8 mouse cellular contexts compared by ENCODE assay signal in genomic region chr3:85195068-85195481, GRCm38 (mm10).
DNase-seq lines count a peak whose midpoint lies in the region; ATAC-seq and TF ChIP-seq lines count a peak whose summit lies in the region.

No protein-coding gene starts in this region.

- H3K79me2 ChIP-seq in liver, adult 2 months (ENCODE audit: control insufficient read depth, insufficient read depth, low read length), result no peaks in the 10 kb centered on the region; the same call in 1 of the 2 replicates

- H3K4me2 ChIP-seq in heart, embryonic 12.5 days, result peak overlapping the region; percentile 46
- no peak overlapping the region for H3K4me2 ChIP-seq in forebrain, embryonic 12.5 days

- H3K4me3 ChIP-seq in liver, adult 2 months (ENCODE audit: insufficient read depth, low read depth, low read length), result peak overlapping the region; percentile 5; the same call in 1 of the 2 replicates
- peak overlapping the region; percentile 21 for H3K4me3 ChIP-seq in heart, embryonic 12.5 days
- no peak overlapping the region for H3K4me3 ChIP-seq in forebrain, embryonic 12.5 days (replicated peaks)

- no peak for TF ChIP-seq POLR2A in liver, adult 2 months (IDR thresholded peaks at IDR 0.05; ENCODE audit: extremely low read depth, insufficient read depth, low read length)

- H3K9ac ChIP-seq in liver, adult 2 months (ENCODE audit: low read depth, low read length), result 0 out of 2 replicates have a peak overlapping the region, but pooled peaks have one; percentile 0
- no peak overlapping the region for H3K9ac ChIP-seq in heart, embryonic 12.5 days
- H3K9ac ChIP-seq in forebrain, embryonic 12.5 days, result no peak overlapping the region

- no peaks in the 10 kb centered on the region for H3K27me3 ChIP-seq in liver, adult 2 months (ENCODE audit: control insufficient read depth, insufficient read depth, low read length)
- no peaks in the 10 kb centered on the region for H3K27me3 ChIP-seq in heart, embryonic 12.5 days (replicated peaks)
- H3K27me3 ChIP-seq in forebrain, embryonic 12.5 days, result no peaks in the 10 kb centered on the region

- ATAC-seq in heart, embryonic 12.5 days (ENCODE audit: insufficient number of reproducible peaks, low FRiP score), result no peak
- peak; percentile 89 for ATAC-seq in megakaryocyte-erythroid progenitor cell, adult 5-6 weeks (replicated peaks; ENCODE audit: low FRiP score, low TSS enrichment, poor library complexity, severe bottlenecking)
- no peak for ATAC-seq in forebrain, embryonic 12.5 days (ENCODE audit: low FRiP score)

- DNase-seq in liver, adult 2 months (ENCODE audit: extremely low read depth, low read depth, low spot score), result peak; percentile 70
- no peak for DNase-seq in liver
- peak; percentile 14 for DNase-seq in kidney, postnatal 14 days
- no peak for DNase-seq in right cerebral cortex, postnatal 10 days (ENCODE audit: low spot score in 2 of 2)
- DNase-seq in cerebellum, adult 11-12 months, result no peak

- H3K27ac ChIP-seq in liver, adult 2 months (replicated peaks; ENCODE audit: insufficient read depth, low read depth, low read length), result peak overlapping the region; percentile 1; the same call in 1 of the 2 replicates
- no peak overlapping the region for H3K27ac ChIP-seq in heart, embryonic 12.5 days (ENCODE audit: poor library complexity, severe bottlenecking)
- H3K27ac ChIP-seq in forebrain, embryonic 12.5 days, result no peak overlapping the region

- 65% methylated on average over 8 of the region's 8 CpGs for WGBS in liver, adult 2 months
- WGBS in heart, embryonic 12.5 days, result 39% methylated on average over 8 of the region's 8 CpGs
- WGBS in forebrain, embryonic 12.5 days, result 78% methylated on average over 8 of the region's 8 CpGs

- H3K36me3 ChIP-seq in liver, adult 2 months (ENCODE audit: control insufficient read depth, insufficient read depth, low read length), result no peaks in the 10 kb centered on the region
- H3K36me3 ChIP-seq in heart, embryonic 12.5 days, result no peaks in the 10 kb centered on the region
- H3K36me3 ChIP-seq in forebrain, embryonic 12.5 days (replicated peaks), result no peaks in the 10 kb centered on the region

- peaks cover 16% of the 10 kb centered on the region for H3K4me1 ChIP-seq in liver, adult 2 months (ENCODE audit: control insufficient read depth, insufficient read depth, low read length)
- peaks cover 5% of the 10 kb centered on the region; the same call in 1 of the 2 replicates for H3K4me1 ChIP-seq in heart, embryonic 12.5 days (replicated peaks)
- no peaks in the 10 kb centered on the region; the same call in 1 of the 2 replicates for H3K4me1 ChIP-seq in forebrain, embryonic 12.5 days

- no peak for TF ChIP-seq CTCF in liver, adult 2 months (IDR thresholded peaks at IDR 0.05; ENCODE audit: low read depth, low read length)

- no peaks in the 10 kb centered on the region for H3K9me3 ChIP-seq in heart, embryonic 12.5 days (replicated peaks)
- no peaks in the 10 kb centered on the region for H3K9me3 ChIP-seq in forebrain, embryonic 12.5 days

Comparison
In these comparisons a context has a peak if more than half of its experiments do, and no peak if none do; other contexts are left out.
1. DNase-seq: peak in liver, adult 2 months (single experiment) and kidney, postnatal 14 days (single experiment); none in liver (single experiment), right cerebral cortex, postnatal 10 days (0 of 2) and cerebellum, adult 11-12 months (single experiment).